Mouse (Mus musculus) heart, adult 11 months (tissue): ENCODE measurements around the gene Mrpl36.

Experiments used
- DNase-seq: peaks from one replicate; pipeline ENCODE4 v3.0.0; 2022

Mrpl36 gene

GRCm38 (mm10) chr13:73327827-73328698 lies at the start of gene Mrpl36, which contains the start of gene Ndufs6:
TSS of gene Mrpl36 (plus strand) at chr13:73328513.
TSS of gene Ndufs6 (minus strand) at chr13:73328542.
- peak; percentile 99 for DNase-seq

- DNase-seq: no peak
Observed at GRCm38 (mm10) chr13:73279196-73279595, 49.1 kb upstream of the Mrpl36 start.

- no peak for DNase-seq
Observed at GRCm38 (mm10) chr13:73282407-73282806, 45.9 kb upstream of the Mrpl36 start.

- DNase-seq: peak; percentile 91
Observed at GRCm38 (mm10) chr13:73283534-73283933, 44.8 kb upstream of the Mrpl36 start.

- DNase-seq: peak; percentile 98
Observed at GRCm38 (mm10) chr13:73290206-73290605, 38.1 kb upstream of the Mrpl36 start.

- DNase-seq: no peak
Observed at GRCm38 (mm10) chr13:73291102-73291501, 37.2 kb upstream of the Mrpl36 start.

GRCm38 (mm10) chr13:73298717-73299116 lies 29.6 kb upstream of the Mrpl36 start:
- no peak for DNase-seq

GRCm38 (mm10) chr13:73299322-73299721 lies 29.0 kb upstream of the Mrpl36 start:
- DNase-seq: no peak

- DNase-seq: no peak
Observed at GRCm38 (mm10) chr13:73304729-73305128, 23.6 kb upstream of the Mrpl36 start.

- no peak for DNase-seq
Observed at GRCm38 (mm10) chr13:73305398-73306084, 22.8 kb upstream of the Mrpl36 start.

GRCm38 (mm10) chr13:73306085-73306410 lies 22.3 kb upstream of the Mrpl36 start:
- DNase-seq: no peak

- DNase-seq: no peak
Observed at GRCm38 (mm10) chr13:73306430-73306829, 21.9 kb upstream of the Mrpl36 start.

- no peak for DNase-seq
Observed at GRCm38 (mm10) chr13:73310183-73310929, 18.0 kb upstream of the Mrpl36 start.

- no peak for DNase-seq
Observed at GRCm38 (mm10) chr13:73320048-73320447, 8.3 kb upstream of the Mrpl36 start.

- peak; percentile 89 for DNase-seq
Observed at GRCm38 (mm10) chr13:73322626-73323025, 5.7 kb upstream of the Mrpl36 start.

GRCm38 (mm10) chr13:73323406-73323805 lies 4.9 kb upstream of the Mrpl36 start:
- peak; percentile 87 for DNase-seq

GRCm38 (mm10) chr13:73330844-73331501 lies 2.7 kb downstream of the Mrpl36 start:
- peak; percentile 99 for DNase-seq

GRCm38 (mm10) chr13:73331736-73332135 lies 3.4 kb downstream of the Mrpl36 start:
- no peak for DNase-seq

GRCm38 (mm10) chr13:73336753-73337152 lies 8.4 kb downstream of the Mrpl36 start:
- no peak for DNase-seq

GRCm38 (mm10) chr13:73345102-73345890 lies 17.0 kb downstream of the Mrpl36 start:
- no peak for DNase-seq

- no peak for DNase-seq
Observed at GRCm38 (mm10) chr13:73346131-73346530, 17.8 kb downstream of the Mrpl36 start.

GRCm38 (mm10) chr13:73346743-73347142 lies 18.4 kb downstream of the Mrpl36 start:
- DNase-seq: no peak
